Mouse (Mus musculus): ENCODE data around the gene Hcn2. TPM values are rescaled to one million over a fixed set of nuclear protein-coding genes. Genes with fewer than 3 reads are reported as not detected.

The Hcn2 gene
- polyA plus RNA-seq, 1 experiment from 2014 or later = not detected

DNA sequence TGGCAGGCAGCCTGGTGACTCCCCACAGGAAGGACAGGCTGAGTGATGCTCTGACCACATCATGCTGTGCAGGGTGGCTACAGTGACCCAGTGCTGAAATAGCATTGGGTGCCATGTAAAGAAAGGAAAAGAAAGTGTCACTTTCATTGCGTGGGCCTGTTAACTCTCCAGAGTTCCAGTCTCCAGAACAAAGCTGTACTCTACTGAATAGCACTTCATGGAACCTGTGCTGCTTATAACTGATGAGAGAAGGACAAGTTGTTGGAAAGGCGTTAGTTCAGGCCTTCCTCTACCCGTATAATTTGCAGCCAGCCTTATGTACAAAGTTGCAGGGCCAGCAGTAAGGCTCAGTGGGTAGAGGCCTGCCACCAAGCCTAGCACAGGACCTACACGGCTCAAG lies 27.7 kb upstream of the Hcn2 start, which contains the start of gene Gzmm:
Gzmm (plus strand) TSS at position 301 of the 400 bp plus-strand sequence.
- H3K27ac ChIP-seq (ENCODE audit: low read depth) = no peak within 1 kb of the TSS
- no peaks in the 10 kb centered on the region for H3K9me3 ChIP-seq (ENCODE audit: low read depth, low read length)
- H3K36me3 ChIP-seq (ENCODE audit: insufficient read depth) = peaks cover 56% of the 10 kb centered on the region
- ATAC-seq (ENCODE audit: insufficient read depth) (no peak), DNase-seq (no peak)
- no peaks in the 10 kb centered on the region for H3K27me3 ChIP-seq (ENCODE audit: insufficient read depth, low read length)
- no peak for TF ChIP-seq CTCF (IDR thresholded peaks at IDR 0.05; ENCODE audit: low read depth)
- no peak within 1 kb of the TSS for H3K4me3 ChIP-seq (ENCODE audit: low read depth, low read length)
- 80% methylated on average over 4 of the region's 4 CpGs for WGBS
- H3K4me2 ChIP-seq = no peak within 1 kb of the TSS
- no peak within 1 kb of the TSS for H3K9ac ChIP-seq
- H3K4me1 ChIP-seq (ENCODE audit: insufficient read depth) = no peaks in the 10 kb centered on the region

- Histone ChIP-seq H3K36me3 (ENCODE audit: insufficient read depth) (peaks cover 56% of the 10 kb centered on the region), H3K9ac (no peak overlapping the region), H3K27ac (ENCODE audit: low read depth) (no peak overlapping the region), H3K4me3 (ENCODE audit: low read depth, low read length) (no peak overlapping the region), H3K27me3 (ENCODE audit: insufficient read depth, low read length) (no peaks in the 10 kb centered on the region), H3K4me1 (ENCODE audit: insufficient read depth) (no peaks in the 10 kb centered on the region), H3K4me2 (no peak overlapping the region), H3K9me3 (ENCODE audit: low read depth, low read length) (no peaks in the 10 kb centered on the region)
- no peak for TF ChIP-seq CTCF (IDR thresholded peaks at IDR 0.05; ENCODE audit: low read depth)
- no peak for DNase-seq
- 85% methylated on average over 3 of the region's 3 CpGs for WGBS
- ATAC-seq (ENCODE audit: insufficient read depth) = no peak
Observed at GRCm38 (mm10) chr10:79689178-79689577, 27.3 kb upstream of the Hcn2 start.

- 95% methylated on average over 2 of the region's 2 CpGs for WGBS
- H3K9ac ChIP-seq = no peak overlapping the region
- DNase-seq (no peak), ATAC-seq (ENCODE audit: insufficient read depth) (no peak)
- H3K27ac ChIP-seq (ENCODE audit: low read depth) = no peak overlapping the region
- peaks cover 29% of the 10 kb centered on the region for H3K36me3 ChIP-seq (ENCODE audit: insufficient read depth)
- TF ChIP-seq CTCF (IDR thresholded peaks at IDR 0.05; ENCODE audit: low read depth) = peak; percentile 43
- no peak overlapping the region for H3K4me3 ChIP-seq (ENCODE audit: low read depth, low read length)
- peaks cover 16% of the 10 kb centered on the region for H3K4me1 ChIP-seq (ENCODE audit: insufficient read depth)
- no peaks in the 10 kb centered on the region for H3K27me3 ChIP-seq (ENCODE audit: insufficient read depth, low read length)
- no peaks in the 10 kb centered on the region for H3K9me3 ChIP-seq (ENCODE audit: low read depth, low read length)
- H3K4me2 ChIP-seq = no peak overlapping the region
Observed at GRCm38 (mm10) chr10:79691986-79692548, 24.4 kb upstream of the Hcn2 start.

DNA sequence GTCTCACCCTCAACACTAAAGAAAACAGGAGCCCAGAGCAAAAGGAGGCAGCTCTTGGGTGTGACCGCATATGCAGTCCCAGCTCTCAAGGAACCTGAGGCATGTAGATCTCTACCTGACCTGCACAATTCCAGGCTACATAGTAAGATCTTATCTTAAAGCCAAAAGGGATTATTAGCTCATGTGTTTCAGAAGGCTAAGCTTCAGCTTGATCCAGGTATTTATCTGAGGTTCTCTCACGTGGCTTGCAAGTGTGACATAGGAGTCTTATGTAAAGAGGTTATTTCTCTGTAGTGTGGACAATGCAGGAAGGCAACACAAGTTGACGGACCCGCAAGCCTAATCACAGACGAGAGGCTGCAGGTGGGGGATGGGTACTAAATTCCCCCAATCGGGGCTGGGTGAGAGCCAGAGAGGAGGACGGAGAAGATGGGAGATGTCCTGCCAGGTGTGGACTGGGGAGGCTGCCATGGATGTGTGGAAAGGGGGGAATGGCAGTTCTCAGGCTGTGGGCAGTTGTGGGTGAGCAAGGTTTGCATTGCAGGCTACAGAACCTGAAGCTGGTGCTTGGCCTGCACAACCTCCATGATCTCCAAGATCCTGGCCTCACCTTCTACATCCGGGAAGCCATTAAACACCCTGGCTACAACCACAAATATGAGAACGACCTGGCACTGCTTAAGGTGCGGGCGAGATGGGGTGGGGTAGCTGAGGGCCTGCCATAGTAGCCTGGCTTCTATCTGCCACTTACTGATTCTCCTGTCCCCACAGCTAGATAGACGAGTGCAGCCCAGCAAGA lies 22.7 kb upstream of the Hcn2 start:
- Histone ChIP-seq H3K4me1 (ENCODE audit: insufficient read depth) (peaks cover 16% of the 10 kb centered on the region), H3K4me2 (no peak overlapping the region), H3K4me3 (ENCODE audit: low read depth, low read length) (no peak overlapping the region), H3K9ac (no peak overlapping the region), H3K36me3 (ENCODE audit: insufficient read depth) (peaks cover 12% of the 10 kb centered on the region), H3K9me3 (ENCODE audit: low read depth, low read length) (no peaks in the 10 kb centered on the region), H3K27me3 (ENCODE audit: insufficient read depth, low read length) (no peaks in the 10 kb centered on the region), H3K27ac (ENCODE audit: low read depth) (no peak overlapping the region)
- WGBS = 64% methylated on average over 12 of the region's 12 CpGs
- TF ChIP-seq CTCF (IDR thresholded peaks at IDR 0.05; ENCODE audit: low read depth) = no peak
- ATAC-seq (ENCODE audit: insufficient read depth) = no peak
- DNase-seq = no peak

DNA sequence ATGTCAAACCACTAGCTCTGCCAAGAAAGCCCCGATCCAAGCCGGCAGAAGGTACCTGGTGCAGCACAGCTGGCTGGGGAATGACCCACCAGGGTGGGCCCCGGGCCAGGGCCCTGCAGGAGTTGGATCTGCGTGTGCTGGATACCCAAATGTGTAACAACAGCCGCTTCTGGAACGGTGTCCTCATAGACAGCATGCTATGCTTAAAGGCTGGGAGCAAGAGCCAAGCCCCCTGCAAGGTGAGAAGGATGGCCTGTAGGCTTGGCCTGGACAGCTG lies 22.1 kb upstream of the Hcn2 start:
- Histone ChIP-seq H3K27ac (ENCODE audit: low read depth) (no peak overlapping the region), H3K4me3 (ENCODE audit: low read depth, low read length) (no peak overlapping the region), H3K9me3 (ENCODE audit: low read depth, low read length) (no peaks in the 10 kb centered on the region), H3K27me3 (ENCODE audit: insufficient read depth, low read length) (no peaks in the 10 kb centered on the region), H3K36me3 (ENCODE audit: insufficient read depth) (peaks cover 6% of the 10 kb centered on the region), H3K9ac (no peak overlapping the region), H3K4me2 (no peak overlapping the region), H3K4me1 (ENCODE audit: insufficient read depth) (peaks cover 16% of the 10 kb centered on the region)
- no peak for TF ChIP-seq CTCF (IDR thresholded peaks at IDR 0.05; ENCODE audit: low read depth)
- WGBS = 76% methylated on average over 6 of the region's 6 CpGs
- DNase-seq (no peak), ATAC-seq (ENCODE audit: insufficient read depth) (no peak)

- Histone ChIP-seq H3K27ac (ENCODE audit: low read depth) (peak overlapping the region; percentile 87), H3K9me3 (ENCODE audit: low read depth, low read length) (no peaks in the 10 kb centered on the region), H3K36me3 (ENCODE audit: insufficient read depth) (no peaks in the 10 kb centered on the region), H3K27me3 (ENCODE audit: insufficient read depth, low read length) (no peaks in the 10 kb centered on the region), H3K9ac (0 out of 2 replicates have a peak overlapping the region, but pooled peaks have one; percentile 16), H3K4me3 (ENCODE audit: low read depth, low read length) (no peak overlapping the region), H3K4me1 (ENCODE audit: insufficient read depth) (peaks cover 16% of the 10 kb centered on the region), H3K4me2 (peak overlapping the region; percentile 18)
- TF ChIP-seq CTCF (IDR thresholded peaks at IDR 0.05; ENCODE audit: low read depth) = peak; percentile 91
- DNase-seq (peak; percentile 82), ATAC-seq (ENCODE audit: insufficient read depth) (peak; percentile 47; the same call in 1 of the 2 replicates)
- WGBS = 55% methylated on average over 13 of the region's 13 CpGs
Observed at GRCm38 (mm10) chr10:79695231-79696128, 21.0 kb upstream of the Hcn2 start.
